Mouse (Mus musculus): Measurements from ENCODE around the gene Ugt1a7c. TPM values are rescaled to one million over a fixed set of nuclear protein-coding genes. Genes with fewer than 3 reads are reported as not detected.

Gene Ugt1a7c
- polyA plus RNA-seq, 1 experiment from 2014 or later = 0.65 TPM

DNA sequence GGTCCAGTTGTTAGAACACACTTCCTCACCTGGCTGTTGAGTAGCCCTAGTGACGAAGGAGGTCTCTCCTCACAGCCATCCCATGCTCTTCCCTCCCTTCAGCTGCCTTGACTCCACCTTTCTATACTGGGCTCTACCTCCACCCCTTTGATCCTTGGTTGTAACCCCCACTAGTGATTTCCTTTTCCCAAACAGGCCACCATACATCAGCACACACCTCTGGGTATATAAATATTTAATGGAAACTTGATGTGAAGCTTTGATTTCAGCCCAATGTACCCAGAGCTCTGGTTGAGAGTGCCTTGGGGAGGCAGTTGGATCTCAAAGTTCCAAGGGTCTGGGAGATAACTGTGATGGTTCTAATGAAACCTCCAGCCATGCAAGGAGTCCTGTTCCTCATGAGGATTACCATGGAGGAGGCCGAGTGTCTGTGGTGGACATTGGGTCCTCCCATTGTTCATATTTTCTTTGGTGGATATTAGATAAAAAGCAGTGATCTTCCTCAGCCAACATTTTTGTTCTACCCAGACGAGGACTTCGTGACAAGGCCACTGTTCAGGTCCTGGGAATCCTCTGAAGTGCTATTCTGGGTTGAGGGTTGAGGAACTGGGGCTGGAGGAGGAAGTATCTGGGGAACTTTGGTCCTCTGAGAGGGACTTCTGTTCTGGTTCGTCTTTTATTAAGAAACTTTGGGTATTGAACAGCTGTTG lies 132.0 kb downstream of the Ugt1a7c start, which contains the start of gene Mroh2a:
Mroh2a (plus strand) TSS at position 317 of the 710 bp plus-strand sequence.
- ATAC-seq (ENCODE audit: insufficient read depth, low FRiP score, low TSS enrichment) = no peak
- no peak for DNase-seq (ENCODE audit: low spot score)
- Histone ChIP-seq H3K36me3 (ENCODE audit: control insufficient read depth, insufficient read depth, low read length) (no peaks in the 10 kb centered on the region), H3K27ac (ENCODE audit: low read depth, low read length) (no peak within 1 kb of the TSS), H3K4me3 (ENCODE audit: low read depth, low read length) (no peak within 1 kb of the TSS), H3K4me1 (ENCODE audit: control insufficient read depth, insufficient read depth, low read length) (no peaks in the 10 kb centered on the region), H3K9ac (ENCODE audit: low read length) (no peak within 1 kb of the TSS), H3K9me3 (ENCODE audit: control insufficient read depth, low read length) (peaks cover 66% of the 10 kb centered on the region), H3K4me2 (ENCODE audit: low read depth) (no peak within 1 kb of the TSS), H3K27me3 (ENCODE audit: control insufficient read depth, insufficient read depth, low read length) (no peaks in the 10 kb centered on the region)
- 59% methylated on average over 5 of the region's 5 CpGs for WGBS

- Histone ChIP-seq H3K4me3 (ENCODE audit: low read depth, low read length) (no peak overlapping the region), H3K9me3 (ENCODE audit: control insufficient read depth, low read length) (peaks cover 69% of the 10 kb centered on the region), H3K27me3 (ENCODE audit: control insufficient read depth, insufficient read depth, low read length) (no peaks in the 10 kb centered on the region), H3K27ac (ENCODE audit: low read depth, low read length) (no peak overlapping the region), H3K36me3 (ENCODE audit: control insufficient read depth, insufficient read depth, low read length) (no peaks in the 10 kb centered on the region), H3K9ac (ENCODE audit: low read length) (no peak overlapping the region), H3K4me1 (ENCODE audit: control insufficient read depth, insufficient read depth, low read length) (no peaks in the 10 kb centered on the region), H3K4me2 (ENCODE audit: low read depth) (no peak overlapping the region)
- DNase-seq (ENCODE audit: low spot score) (no peak), ATAC-seq (ENCODE audit: insufficient read depth, low FRiP score, low TSS enrichment) (no peak)
- WGBS = 59% methylated on average over 2 of the region's 2 CpGs
These were observed 132.6 kb downstream of the Ugt1a7c start for GRCm38 (mm10) chr1:88227482-88227881.

DNA sequence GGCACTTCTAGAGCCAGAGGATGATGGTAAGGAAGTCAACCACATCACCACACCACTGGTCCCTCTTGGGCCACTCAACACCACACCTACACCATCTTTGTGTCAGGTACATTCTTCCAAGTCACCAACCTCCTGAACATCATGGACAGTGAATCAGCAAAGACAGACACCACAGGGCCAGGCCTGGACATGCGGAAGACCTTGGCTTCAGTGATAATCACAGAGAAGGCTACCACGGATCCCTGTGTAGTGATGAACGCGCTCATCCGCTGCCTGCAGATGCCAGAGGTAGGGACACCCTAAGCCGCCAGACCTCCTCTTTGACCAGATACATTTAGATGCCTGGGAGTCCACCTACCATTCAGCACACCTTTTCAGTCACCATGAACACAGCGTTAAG lies 133.3 kb downstream of the Ugt1a7c start:
- 70% methylated on average over 7 of the region's 7 CpGs for WGBS
- Histone ChIP-seq H3K4me3 (ENCODE audit: low read depth, low read length) (no peak overlapping the region), H3K9me3 (ENCODE audit: control insufficient read depth, low read length) (peaks cover 75% of the 10 kb centered on the region), H3K9ac (ENCODE audit: low read length) (no peak overlapping the region), H3K36me3 (ENCODE audit: control insufficient read depth, insufficient read depth, low read length) (no peaks in the 10 kb centered on the region), H3K27ac (ENCODE audit: low read depth, low read length) (no peak overlapping the region), H3K4me2 (ENCODE audit: low read depth) (no peak overlapping the region), H3K27me3 (ENCODE audit: control insufficient read depth, insufficient read depth, low read length) (no peaks in the 10 kb centered on the region), H3K4me1 (ENCODE audit: control insufficient read depth, insufficient read depth, low read length) (no peaks in the 10 kb centered on the region)
- DNase-seq (ENCODE audit: low spot score) = no peak
- no peak for ATAC-seq (ENCODE audit: insufficient read depth, low FRiP score, low TSS enrichment)

DNA sequence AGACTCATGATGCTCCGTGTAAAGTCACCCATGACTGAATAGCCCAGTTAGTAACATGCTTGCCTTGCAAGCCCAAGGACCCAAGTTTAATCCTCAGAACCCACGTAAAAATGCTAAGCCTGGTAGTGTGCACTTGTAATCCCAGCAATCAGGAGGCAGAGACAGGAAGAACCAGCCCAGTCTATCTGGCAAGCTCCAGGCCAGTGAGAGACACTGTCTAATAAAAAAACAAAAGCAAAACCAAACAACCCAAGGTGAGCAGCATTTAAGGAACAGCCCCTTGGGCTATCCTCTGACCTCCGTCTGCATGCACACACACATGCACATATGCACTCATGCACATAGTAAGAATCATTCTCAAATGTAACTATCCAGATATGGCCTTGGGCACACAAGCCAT lies 134.7 kb downstream of the Ugt1a7c start:
- no peaks in the 10 kb centered on the region for H3K27me3 ChIP-seq (ENCODE audit: control insufficient read depth, insufficient read depth, low read length)
- no peak overlapping the region for H3K27ac ChIP-seq (ENCODE audit: low read depth, low read length)
- no peak overlapping the region for H3K9ac ChIP-seq (ENCODE audit: low read length)
- no peaks in the 10 kb centered on the region for H3K4me1 ChIP-seq (ENCODE audit: control insufficient read depth, insufficient read depth, low read length)
- H3K4me2 ChIP-seq (ENCODE audit: low read depth) = no peak overlapping the region
- ATAC-seq (ENCODE audit: insufficient read depth, low FRiP score, low TSS enrichment) = no peak
- no peak overlapping the region for H3K4me3 ChIP-seq (ENCODE audit: low read depth, low read length)
- no peak for DNase-seq (ENCODE audit: low spot score)
- no peaks in the 10 kb centered on the region for H3K36me3 ChIP-seq (ENCODE audit: control insufficient read depth, insufficient read depth, low read length)
- H3K9me3 ChIP-seq (ENCODE audit: control insufficient read depth, low read length) = peaks cover 90% of the 10 kb centered on the region
- WGBS = 85% methylated on average over 3 of the region's 3 CpGs

DNA sequence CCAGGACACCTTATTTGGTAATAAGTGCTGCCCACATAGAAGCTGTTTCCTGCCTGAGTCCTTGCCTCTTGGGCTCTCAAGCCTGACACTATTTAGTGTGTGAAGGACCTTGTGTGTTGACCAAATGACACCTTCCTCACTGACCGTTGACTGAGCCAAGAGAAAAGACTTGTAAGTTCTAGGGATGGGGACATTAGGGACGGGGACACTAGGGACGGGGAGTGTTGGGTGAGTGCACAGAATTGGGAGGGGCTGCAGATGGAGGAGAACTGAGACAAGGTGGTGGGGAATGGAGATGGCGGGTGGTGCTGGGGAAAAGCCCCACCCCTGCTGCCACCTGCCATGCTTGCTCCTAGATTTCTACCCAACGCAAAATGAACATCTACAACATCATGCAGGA lies 135.1 kb downstream of the Ugt1a7c start:
- no peaks in the 10 kb centered on the region for H3K36me3 ChIP-seq (ENCODE audit: control insufficient read depth, insufficient read depth, low read length)
- ATAC-seq (ENCODE audit: insufficient read depth, low FRiP score, low TSS enrichment) (no peak; the same call in 1 of the 2 replicates), DNase-seq (ENCODE audit: low spot score) (no peak)
- no peak overlapping the region for H3K4me2 ChIP-seq (ENCODE audit: low read depth)
- H3K9me3 ChIP-seq (ENCODE audit: control insufficient read depth, low read length) = peaks cover 94% of the 10 kb centered on the region
- H3K27ac ChIP-seq (ENCODE audit: low read depth, low read length) = no peak overlapping the region
- H3K4me3 ChIP-seq (ENCODE audit: low read depth, low read length) = no peak overlapping the region
- 84% methylated on average over 5 of the region's 5 CpGs for WGBS
- H3K9ac ChIP-seq (ENCODE audit: low read length) = no peak overlapping the region
- no peaks in the 10 kb centered on the region for H3K4me1 ChIP-seq (ENCODE audit: control insufficient read depth, insufficient read depth, low read length)
- no peaks in the 10 kb centered on the region for H3K27me3 ChIP-seq (ENCODE audit: control insufficient read depth, insufficient read depth, low read length)

DNA sequence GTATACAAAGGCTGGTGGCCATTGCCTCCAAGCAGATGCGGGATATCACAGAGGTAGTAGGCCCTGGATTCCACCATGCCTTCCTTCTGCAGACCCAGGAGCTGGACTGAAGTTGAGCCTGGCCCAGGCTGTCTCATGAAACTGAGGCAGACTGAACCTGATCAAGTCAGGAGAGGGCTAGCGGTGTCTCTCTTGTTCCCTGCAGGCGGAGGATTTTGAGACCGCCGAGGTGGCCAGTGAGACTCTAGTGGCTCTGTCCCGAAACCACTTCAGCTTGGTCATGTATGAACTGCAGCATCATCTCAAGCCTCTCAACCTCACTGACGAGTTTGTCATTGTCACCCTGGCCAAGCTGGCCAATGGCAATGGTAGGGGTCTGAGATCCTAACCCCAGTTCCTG lies 135.6 kb downstream of the Ugt1a7c start:
- ATAC-seq (ENCODE audit: insufficient read depth, low FRiP score, low TSS enrichment) = no peak
- Histone ChIP-seq H3K36me3 (ENCODE audit: control insufficient read depth, insufficient read depth, low read length) (no peaks in the 10 kb centered on the region), H3K27ac (ENCODE audit: low read depth, low read length) (no peak overlapping the region), H3K4me2 (ENCODE audit: low read depth) (no peak overlapping the region), H3K4me1 (ENCODE audit: control insufficient read depth, insufficient read depth, low read length) (no peaks in the 10 kb centered on the region), H3K9me3 (ENCODE audit: control insufficient read depth, low read length) (peaks cover 96% of the 10 kb centered on the region), H3K27me3 (ENCODE audit: control insufficient read depth, insufficient read depth, low read length) (no peaks in the 10 kb centered on the region), H3K4me3 (ENCODE audit: low read depth, low read length) (no peak overlapping the region), H3K9ac (ENCODE audit: low read length) (no peak overlapping the region)
- 71% methylated on average over 7 of the region's 7 CpGs for WGBS
- DNase-seq (ENCODE audit: low spot score) = no peak

DNA sequence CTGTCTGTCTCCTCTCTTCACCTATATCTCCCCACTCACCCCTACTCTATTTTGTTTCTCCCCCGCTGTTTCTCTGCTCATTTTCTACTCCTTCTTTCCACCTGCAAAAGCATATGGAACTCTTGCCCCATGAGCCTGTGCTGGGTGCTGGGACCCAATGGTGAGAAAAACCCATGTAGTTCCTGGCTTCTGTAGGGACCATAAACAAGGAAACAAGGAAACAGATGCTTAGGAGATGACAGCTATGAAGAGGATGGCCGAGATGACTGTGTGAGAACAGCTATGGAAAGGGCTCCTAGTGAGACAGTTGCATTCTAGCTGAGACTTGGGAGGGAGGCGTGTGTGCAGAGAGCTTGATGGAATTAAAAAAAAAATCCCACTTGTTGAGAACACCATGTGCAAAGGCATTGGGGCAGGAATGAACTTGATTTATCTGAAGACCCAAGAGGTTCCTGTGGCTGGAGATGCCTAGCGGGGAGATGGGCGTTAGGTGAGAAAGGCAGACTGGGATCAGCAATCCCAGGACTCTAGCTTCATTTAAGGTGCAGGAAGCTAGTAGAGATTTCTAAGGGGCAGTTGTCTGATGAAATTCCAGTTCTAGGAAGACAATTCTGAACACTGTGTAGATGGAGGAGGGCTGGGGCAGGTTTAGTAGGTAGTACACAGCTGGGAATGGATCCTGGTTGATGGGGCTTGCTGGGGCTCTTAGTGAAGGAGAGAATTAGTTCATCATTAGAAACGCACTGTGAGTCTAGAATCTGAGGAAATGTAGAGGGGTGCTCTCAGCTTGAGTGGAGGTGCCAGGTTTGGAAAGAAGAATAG lies 136.3 kb downstream of the Ugt1a7c start:
- DNase-seq (ENCODE audit: low spot score) (no peak), ATAC-seq (ENCODE audit: insufficient read depth, low FRiP score, low TSS enrichment) (no peak)
- Histone ChIP-seq H3K36me3 (ENCODE audit: control insufficient read depth, insufficient read depth, low read length) (no peaks in the 10 kb centered on the region), H3K9me3 (ENCODE audit: control insufficient read depth, low read length) (peaks cover 96% of the 10 kb centered on the region), H3K4me3 (ENCODE audit: low read depth, low read length) (no peak overlapping the region), H3K4me2 (ENCODE audit: low read depth) (no peak overlapping the region), H3K27me3 (ENCODE audit: control insufficient read depth, insufficient read depth, low read length) (no peaks in the 10 kb centered on the region), H3K9ac (ENCODE audit: low read length) (no peak overlapping the region), H3K4me1 (ENCODE audit: control insufficient read depth, insufficient read depth, low read length) (no peaks in the 10 kb centered on the region), H3K27ac (ENCODE audit: low read depth, low read length) (no peak overlapping the region)
- 74% methylated on average over 6 of the region's 6 CpGs for WGBS

- Histone ChIP-seq H3K9me3 (ENCODE audit: control insufficient read depth, low read length) (peaks cover 93% of the 10 kb centered on the region), H3K27ac (ENCODE audit: low read depth, low read length) (no peak overlapping the region), H3K4me2 (ENCODE audit: low read depth) (no peak overlapping the region), H3K4me3 (ENCODE audit: low read depth, low read length) (no peak overlapping the region), H3K4me1 (ENCODE audit: control insufficient read depth, insufficient read depth, low read length) (no peaks in the 10 kb centered on the region), H3K9ac (ENCODE audit: low read length) (no peak overlapping the region), H3K36me3 (ENCODE audit: control insufficient read depth, insufficient read depth, low read length) (no peaks in the 10 kb centered on the region), H3K27me3 (ENCODE audit: control insufficient read depth, insufficient read depth, low read length) (no peaks in the 10 kb centered on the region)
- no peak for DNase-seq (ENCODE audit: low spot score)
- no peak for ATAC-seq (ENCODE audit: insufficient read depth, low FRiP score, low TSS enrichment)
- 66% methylated on average over 7 of the region's 7 CpGs for WGBS
These were observed 137.1 kb downstream of the Ugt1a7c start for GRCm38 (mm10) chr1:88231803-88232499.
